Mouse (Mus musculus) megakaryocyte, adult 5-6 weeks (primary cell): ENCODE results near the gene Rasa2. TPM values are rescaled to one million over a fixed set of nuclear protein-coding genes. Genes with fewer than 3 reads are reported as not detected.
A peak's percentile ranks its signal among the peaks of the same experiment; 100 is the strongest.
"Not testable (repeated sequence)": the region's sequence is repeated elsewhere in the genome, so short reads cannot be mapped to it uniquely, and the experiment has no call there.

Experiments used
- ATAC-seq: 2 replicates; pipeline ENCODE4 v1.8.0; 2016; ENCODE audit warnings: mild to moderate bottlenecking, inconsistent platforms; ENCODE audit not compliant: poor library complexity, severe bottlenecking
- total RNA-seq, 2 experiments: library from RNA; stranded (forward) in 1 of 2; stranded (reverse) in 1 of 2; fragments of 153-499, 151-499 nt in 1 of 2; fragments of 221-1000, 200-1000 nt in 1 of 2; gene quantifications; 2 replicates each; pipeline versions ENCODE4 v1.2.3 to v1.2.4; 2015 to 2017

The Rasa2 gene
- total RNA-seq, 2 experiments from 2014 or later, result 12.2 to 14.5 TPM

DNA sequence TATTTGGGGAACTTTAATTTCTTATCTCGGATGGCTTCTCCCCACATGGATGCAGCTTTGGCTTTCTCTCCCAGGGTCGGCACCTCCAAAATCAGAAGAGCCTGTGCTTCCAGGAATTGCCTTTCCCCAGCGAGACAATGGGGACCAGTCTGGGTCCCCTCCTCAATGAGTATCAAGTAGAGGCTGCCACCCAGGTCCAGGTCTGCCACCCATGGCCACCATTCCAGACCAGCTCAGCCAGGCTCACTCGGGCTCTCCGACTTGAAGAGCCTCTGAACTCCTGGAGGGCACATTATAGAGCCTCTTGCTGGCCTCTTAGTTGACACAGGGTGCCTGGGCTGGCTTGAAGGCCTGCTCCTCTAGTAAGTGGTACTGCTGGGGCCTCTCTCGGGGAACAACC is 97.9 kb downstream of the Rasa2 start:
- no peak for ATAC-seq

DNA sequence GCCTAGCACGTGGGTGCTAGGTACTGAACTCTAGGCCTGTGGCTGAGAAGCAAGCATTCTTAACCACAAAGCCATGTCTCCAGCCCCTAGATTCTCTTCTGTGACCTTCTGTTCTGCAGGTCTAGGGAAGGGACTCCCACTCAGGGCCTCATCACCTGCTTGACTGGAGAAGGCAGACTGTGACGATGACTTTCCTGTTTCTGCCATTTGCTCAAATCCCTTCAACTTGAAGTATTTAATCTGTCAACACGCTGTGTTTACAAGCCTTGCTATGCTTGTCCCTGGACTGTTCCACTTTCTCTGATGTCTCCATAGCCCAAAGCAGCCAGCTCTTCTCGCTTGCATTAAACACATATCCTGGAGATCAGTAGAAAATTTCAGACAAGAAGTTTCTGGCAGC is 98.9 kb downstream of the Rasa2 start:
- no peak for ATAC-seq

DNA sequence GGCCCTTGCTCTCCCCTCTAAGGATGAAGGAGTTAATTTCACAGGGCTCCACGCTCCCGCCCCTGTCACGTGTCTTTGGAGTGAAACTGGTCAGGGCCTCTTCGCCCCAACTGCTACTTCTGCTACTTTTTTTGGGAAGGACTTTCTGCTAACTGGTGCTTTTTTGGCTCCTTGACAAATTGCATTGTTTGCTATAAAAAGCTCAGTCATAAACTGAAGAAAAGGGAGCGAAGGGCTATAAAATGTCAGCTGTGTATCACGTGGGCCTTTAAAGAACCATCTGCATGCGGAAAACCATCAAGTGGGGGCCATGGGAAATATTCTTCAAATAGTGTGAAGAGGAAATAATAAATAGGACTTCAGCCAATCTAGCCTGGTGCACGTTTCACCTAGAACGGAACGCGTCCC is 100.7 kb downstream of the Rasa2 start:
- ATAC-seq, result peak; percentile 65

DNA sequence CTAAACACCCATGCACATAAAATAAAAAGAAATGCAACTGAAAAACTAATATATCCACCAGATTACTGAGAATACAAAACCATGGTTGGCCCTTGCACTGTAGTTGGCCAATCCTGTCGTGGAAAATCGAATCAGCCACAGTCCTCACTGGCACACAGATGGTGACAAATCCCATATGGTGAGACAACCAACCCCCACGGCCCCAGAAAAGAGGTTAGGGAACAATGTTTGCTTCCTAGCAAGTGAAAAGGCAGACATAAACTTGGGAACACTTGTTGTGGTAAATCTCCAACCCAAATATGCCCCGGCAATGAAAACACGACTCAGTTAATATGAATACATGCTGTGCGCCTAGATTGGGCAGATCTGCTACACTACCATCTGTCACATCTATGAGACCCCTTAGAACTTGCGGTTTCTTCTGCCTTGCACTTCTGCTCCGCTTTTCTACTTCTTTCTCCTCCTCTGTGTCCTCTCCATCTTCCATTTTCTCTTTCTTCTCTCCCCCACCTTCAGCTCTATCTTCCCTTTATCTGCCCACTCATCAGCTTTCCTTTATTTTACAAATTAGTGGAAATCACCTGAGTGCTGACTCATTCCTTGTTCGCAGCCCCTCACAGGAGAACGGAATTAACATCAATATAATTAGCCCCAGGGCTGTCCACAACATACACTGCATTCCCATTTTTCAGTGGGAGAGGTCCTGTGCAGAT is 101.3 kb downstream of the Rasa2 start:
- no peak for ATAC-seq

DNA sequence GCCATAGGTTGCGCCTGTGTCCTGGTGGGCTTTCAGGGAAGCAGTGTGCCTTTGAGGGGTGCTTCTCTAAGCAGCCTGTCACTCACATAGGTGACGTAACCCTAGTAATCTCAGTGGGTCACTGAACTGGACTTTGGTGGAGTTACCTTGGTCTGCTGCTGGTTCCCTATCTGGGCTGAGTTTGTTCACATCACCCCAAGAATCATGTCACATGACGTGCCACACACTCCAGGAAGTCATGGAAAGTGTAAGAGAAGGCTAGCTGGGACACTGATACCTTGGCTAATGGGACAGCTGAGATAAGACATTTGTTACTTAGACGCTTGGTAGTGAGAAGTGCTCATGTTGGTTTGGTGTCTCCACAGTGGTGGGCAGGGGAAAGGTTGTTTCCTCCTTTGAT is 105.4 kb downstream of the Rasa2 start:
- peak; percentile 16; the same call in 1 of the 2 replicates for ATAC-seq

DNA sequence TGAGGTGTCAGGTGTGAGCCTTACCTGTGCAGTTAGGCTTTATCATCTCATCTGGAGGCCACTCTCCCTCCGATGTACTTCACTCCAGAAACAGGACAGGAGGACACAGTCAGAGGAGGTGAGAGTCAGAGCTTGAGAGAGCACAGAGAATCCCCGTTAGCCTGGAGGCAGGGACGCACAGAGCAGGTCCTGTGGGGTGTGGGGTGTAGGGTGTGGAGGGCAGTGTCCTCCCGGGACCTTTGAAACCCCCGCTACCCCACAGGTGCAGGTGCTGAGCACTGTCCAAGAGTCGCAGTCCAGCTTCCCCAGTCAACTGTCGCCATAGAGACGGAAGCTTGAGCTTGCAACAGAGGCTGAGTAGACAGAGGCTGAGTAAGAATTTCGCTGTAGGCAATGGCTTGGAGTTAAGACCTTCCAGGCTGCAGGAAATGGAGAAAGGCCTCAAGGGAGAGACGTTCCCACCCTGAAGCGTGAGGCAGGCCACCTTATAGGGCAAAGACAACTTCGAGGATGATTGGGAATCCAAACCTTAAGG is 106.4 kb downstream of the Rasa2 start, which contains the start of gene Gm28729:
Gm28729 (minus strand) TSS at position 293 of the 535 bp plus-strand sequence.
- peak; percentile 86 for ATAC-seq

DNA sequence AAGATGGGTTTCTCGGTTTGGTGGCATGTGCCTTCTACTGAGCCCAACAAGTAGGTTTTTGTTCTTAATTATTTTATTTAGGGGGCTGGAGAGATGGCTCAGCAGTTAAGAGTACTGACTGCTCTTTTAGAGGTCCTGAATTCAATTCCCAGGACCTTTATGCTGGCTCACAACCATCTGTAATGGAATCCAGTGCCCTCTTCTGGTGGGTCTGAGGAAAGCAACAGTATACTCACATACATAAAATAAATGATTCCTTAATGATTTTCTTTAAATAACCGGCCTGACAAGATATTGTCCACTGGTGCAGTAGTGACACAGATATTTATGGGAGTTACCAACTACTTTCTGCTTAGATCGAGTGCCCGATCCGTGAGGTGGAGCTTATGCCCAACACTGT is 108.3 kb downstream of the Rasa2 start:
- no peak for ATAC-seq

DNA sequence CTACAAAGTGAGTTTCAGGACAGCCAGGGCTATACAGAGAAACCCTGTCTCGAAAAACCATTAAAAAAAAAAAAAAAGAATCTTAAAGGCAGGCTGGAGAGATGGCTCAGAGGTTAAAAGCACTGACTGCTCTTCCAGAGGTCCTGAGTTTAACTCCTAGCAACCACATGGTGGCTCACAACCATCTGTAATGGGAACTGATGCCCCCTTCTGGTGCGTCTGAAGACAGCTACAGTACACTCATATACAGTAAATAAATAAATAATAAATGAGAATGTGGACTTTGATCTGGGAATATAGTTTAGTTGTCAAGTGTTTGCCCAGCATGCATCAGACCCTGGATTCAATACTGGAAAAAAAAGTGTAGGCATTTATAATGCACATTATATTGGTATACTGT is 109.8 kb downstream of the Rasa2 start:
- not testable (repeated sequence) for ATAC-seq

DNA sequence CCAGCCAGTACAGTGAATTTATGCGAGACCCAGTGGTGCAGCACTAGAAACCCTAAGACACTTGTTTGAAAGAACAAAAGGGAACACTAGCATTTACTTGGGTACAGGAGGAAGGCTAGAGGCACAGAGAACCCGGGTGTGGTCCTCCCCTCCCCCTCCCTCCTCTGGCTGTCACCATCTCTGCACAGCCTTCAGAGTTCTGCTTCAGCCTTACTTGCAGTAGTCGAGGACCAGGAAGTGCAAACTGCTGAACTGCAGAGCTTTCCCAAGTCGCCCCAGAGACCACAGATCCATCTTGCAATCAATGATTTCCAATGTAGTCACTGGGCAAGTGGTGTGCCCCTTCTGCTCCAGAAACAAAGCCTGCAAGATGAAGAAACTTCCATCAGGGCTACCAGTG is 114.0 kb downstream of the Rasa2 start:
- ATAC-seq, result peak; percentile 95

DNA sequence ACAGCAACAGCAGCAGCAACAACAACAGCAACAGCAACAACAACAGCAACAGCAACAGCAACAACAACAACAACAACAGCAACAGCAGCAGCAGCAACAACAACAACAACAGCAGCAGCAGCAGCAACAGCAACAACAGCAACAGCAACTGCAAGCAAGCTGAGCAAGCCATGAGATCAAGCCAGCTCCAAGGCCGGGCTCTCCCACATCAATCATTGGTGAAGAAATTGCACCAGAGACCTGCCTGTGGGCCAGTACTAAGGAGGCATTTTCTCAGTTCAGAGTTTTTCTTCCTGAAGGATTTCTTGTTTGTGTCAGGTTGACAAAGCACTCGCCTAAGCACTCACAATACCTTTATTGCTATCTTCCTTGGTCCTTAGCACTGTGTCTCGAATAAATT is 114.6 kb downstream of the Rasa2 start:
- ATAC-seq, result no peak

DNA sequence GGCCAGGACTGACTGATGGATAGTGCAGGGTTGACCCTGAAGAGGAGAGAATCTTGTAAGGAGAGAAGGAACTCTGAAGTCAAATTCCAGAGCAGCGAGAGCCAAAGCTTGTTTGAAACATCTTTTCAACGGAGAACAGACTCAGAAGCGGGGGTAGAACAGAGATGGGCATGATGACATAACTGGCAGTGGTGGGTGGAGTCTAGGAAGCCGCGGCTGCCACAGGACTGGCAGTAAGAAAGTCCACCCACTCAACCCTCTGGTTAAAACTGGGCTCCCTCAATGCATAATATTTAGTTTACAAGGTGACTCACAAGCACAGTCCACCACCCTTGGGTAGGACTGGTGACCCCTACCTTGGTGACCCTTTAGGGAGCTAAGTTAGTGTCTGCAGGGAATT is 115.7 kb downstream of the Rasa2 start:
- ATAC-seq, result peak; percentile 59

DNA sequence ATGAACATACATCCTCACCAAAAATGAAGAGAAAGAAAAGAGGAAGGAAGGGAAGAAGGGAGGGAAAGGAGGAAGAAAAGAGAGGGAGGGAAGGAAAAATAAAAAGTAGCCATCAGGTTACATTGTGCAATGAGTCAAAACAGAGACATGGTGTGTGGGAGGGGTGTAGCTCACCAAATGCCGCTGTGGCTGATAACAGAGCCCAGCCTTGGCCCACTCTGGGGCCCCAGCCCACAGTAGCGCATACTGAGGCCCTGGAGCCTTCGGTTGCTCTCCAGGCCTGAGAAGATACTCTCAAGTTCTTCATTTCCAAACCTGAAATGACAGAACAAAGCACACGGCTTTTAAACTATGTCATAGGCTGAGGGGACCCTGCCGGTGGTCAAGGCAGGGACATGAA is 117.1 kb downstream of the Rasa2 start:
- ATAC-seq, result no peak

DNA sequence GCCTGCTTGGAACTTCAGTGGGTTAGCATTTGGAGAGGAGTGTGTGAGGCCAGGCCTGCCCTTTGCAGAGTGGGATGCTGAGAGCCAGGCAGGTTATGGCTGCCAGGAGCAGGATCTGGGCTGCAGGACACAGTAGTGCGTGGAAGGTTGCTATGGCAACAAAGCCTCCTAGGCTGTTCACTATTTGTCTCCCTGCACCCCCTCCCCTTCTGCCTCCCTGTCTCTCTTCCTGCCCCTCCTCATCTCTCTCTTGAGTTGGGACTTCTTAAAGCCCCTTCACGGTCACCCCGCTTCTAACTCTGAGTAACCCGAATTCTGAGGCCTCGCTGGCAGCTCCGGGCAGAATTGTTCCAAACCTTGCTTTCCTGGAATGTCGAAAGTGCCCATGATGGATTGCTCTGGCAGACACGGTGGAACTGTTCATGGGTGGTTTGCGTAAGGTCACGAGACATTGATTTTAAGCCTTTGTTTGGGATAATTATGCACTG is 125.4 kb downstream of the Rasa2 start:
- no peak for ATAC-seq

DNA sequence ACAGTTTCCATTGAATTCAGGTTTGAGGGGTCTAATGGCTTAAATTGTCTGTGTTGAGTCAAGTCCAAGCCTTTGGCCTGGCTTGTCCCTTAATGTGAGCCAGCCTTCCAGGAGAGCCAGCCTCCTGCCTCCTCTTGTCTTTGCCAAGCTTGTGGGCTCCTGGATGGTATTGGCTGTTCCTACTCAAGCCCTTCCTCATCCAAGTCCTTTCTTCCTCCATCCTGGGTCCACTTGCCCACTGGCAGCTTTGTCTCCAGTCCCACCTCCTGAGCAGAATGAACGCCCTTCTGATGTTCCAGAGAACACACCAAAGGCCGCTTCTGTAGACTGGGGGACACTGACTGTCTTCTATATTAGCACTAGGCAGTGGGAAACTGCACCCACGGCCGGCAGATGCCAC is 126.3 kb downstream of the Rasa2 start:
- no peak for ATAC-seq

DNA sequence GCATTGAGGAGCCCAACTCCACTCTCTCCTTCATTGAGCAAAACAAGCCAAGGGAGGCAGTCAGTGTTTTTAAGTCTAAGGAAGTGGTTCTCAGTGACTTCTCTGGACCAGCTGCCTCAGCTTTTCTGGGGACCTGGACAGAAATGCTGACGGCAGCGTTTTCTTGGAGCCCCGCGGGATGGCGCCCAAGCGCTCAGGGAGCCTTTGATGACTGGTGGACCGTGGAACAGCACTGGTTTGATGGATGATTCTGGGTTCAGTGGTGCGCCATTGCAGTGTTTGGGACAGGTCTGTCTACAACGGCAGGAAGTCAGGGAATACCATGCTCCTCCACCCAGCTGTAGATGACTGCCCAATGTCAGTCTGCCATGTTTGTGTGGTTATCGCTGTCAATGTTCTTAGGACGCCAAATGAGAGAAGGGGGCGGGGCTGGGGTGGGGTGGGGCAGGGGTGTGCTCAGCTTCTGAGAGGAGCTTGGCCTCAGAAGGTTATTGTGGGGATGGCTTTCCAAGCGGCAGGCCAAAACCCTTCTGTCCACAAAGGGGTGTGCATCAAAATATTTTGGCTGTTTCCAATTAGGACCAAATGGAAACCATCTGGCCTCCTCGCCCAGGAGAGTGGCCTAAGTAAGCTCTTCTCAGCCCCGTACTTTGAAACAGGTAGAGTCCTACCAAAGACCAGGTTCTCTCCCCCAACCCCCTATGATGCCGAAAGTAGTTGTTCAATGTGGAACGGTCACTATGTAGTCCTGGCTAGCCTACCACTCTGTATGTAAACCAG is 127.1 kb downstream of the Rasa2 start:
- ATAC-seq, result no peak

DNA sequence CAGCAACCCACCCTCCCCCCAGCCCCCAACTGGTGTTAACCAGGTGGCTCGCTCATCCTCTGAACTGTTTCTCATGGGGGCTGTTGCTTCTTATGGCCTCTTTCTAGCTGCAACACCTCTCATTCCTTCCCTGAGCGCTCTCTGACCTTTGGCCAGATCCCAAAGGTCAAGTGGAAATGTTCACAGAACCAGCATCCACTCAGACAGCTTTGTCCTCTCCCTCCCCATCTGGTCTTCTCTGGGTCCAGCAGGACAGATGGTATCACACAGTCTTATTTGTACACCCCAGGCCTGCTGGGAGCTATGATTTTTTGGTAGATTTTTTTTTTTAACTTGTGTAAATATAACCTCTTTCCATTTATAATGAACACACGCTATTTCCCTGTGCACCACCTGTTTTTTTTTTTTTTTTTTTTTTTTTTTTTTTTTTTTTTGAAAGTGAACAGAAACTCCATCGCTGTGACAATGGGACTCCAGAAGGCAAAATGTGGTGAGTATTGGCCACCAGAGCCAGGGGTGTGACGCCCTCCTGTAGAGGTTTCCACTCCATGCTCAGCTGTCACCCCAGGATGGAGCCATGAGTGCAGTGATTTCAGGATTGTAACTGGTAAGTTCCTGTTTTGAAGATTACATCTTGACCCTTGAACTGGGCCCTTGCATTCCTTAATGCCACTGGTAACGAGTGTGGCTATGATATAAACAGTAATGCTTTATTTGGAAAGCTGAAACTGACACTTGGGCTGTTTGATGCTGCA is 128.4 kb downstream of the Rasa2 start:
- no peak for ATAC-seq

DNA sequence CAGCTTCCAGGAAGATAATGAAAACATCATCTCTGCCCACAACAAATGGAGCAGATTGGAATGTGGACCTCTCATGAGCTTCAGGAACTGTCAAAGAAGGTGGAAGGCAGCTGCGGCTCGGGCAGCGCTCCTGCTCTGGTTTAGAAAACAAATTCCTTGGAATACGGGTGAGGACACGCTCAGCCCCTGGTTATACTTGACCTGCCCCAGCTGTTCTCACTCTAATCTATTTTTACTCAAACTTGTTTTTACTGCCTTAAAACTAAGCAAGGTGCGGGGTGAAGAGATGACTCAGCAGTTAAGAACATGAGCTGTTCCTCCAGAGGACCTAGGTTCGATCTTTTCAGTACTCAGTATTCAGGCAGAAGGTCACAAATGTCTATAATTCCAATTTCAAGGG is 130.2 kb downstream of the Rasa2 start:
- no peak for ATAC-seq

DNA sequence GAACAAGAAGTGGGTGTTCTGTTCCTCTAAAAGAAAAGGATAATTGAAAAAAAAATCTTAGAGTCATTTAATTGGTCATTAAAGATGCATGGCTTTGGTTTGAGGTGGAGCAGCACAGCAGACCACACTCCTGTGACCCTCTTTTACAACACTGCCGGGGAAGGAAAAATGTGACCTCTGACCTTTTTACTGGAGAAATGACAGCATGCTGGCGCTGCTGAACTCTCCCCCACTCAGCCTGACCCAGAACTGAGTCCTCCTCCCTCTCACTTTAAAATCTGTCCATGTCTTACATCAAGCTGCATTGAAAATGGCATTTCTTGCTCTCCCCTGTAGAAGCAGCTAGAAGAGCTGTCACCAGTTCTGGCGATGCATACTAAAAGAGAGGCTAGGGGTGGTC is 138.2 kb downstream of the Rasa2 start:
- no peak for ATAC-seq

DNA sequence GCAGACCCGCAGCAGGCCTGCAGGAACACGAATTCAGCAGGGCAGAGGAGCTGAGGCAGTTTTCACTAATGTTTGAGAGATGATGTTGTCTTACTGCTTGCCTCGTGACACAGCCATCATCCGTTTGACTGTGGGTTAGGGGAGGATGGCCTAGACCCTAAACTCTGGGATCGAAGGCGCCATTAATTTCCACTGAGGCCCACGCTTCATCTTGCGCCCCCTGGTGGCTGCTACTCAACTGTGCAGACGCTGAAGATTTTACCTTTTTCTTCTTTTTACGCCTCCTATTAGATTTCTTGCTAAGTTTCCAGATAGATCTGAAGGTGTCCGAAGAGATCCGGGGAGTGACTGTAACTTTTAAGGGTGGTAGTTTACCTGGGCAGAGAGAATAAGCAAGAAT is 139.6 kb downstream of the Rasa2 start:
- ATAC-seq, result peak; percentile 86
